Mouse (Mus musculus): ENCODE measurements around the gene Chst5.

Gene Chst5

DNA sequence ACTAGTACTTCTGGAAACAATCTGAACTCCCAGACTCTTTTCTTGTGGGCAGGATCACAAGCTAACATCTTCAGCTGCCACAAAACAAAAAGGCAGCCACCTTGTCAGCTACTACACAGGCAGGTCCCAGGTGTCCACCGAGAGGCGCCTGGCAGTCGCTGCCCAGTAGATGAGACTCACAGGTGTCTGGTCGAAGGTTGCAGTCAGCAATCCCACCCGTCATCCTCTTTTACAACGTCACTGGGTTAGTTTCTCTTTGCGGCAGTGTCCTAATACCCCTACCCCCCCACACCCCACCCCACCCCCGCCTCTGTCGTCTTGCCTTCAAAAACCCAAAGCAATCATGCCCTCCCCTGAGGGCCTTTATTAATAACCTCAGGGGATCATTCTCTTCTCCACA lies 34.5 kb downstream of the Chst5 start:
- 20% methylated on average over 9 of the region's 9 CpGs for WGBS

DNA sequence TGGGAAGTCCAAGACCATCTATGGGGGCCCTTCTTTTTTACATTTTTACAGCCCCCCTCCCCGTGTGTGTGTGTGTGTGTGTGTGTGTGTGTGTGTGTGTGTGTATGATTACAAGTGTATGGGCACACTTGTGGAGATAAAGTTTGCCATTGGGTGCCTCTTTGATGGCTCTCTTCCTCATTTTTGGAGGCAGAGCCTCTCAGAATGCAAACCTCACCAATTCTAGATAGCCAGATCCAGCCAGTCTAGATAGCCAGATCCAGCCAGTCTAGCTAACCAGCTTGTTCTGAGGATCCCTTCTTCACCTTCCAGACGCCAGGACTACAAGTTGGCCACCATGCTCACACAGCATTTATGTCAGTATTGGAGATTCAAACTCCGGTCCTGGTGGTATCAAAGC lies 39.0 kb downstream of the Chst5 start:
- 83% methylated on average over 3 of the region's 3 CpGs for WGBS

DNA sequence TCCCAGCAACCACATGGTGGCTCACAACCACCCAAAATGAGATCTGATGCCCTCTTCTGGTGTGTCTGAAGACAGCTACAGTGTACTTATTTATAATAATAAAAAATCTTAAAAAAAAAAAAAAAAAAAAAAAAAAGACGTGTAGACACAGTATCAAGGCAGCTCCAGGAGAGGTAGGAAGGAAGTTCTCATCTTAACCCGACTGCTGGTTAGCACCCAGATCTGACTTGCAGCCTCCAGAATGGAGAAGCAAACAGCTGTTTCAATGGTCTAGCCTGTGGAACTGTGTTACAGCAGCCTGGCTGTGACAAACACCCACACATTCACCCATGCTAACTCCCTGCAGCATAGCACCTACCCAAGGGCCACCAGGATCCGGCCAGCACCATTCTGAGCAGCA lies 39.9 kb downstream of the Chst5 start:
- WGBS: 68% methylated on average over 3 of the region's 3 CpGs

DNA sequence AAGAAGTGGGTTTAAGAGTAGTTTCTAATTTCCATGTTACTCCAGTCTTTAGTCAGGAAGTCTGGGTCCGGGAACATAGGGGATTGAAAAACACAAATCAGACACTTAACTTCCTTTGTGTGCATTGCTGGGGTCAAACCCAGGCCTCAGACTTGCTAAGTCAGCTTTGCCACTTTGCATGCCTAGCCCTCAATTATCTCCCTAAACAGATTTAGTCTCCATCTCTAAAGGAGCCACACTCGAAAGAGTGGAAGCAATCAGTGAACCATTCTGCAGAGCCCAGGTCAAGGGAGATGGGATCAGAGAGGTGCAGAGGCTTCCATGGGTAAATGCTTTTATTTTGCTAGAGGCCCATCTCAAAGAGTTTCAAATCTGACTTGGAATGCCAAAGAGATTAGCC lies 41.6 kb downstream of the Chst5 start:
- WGBS: 77% methylated on average over 2 of the region's 2 CpGs

DNA sequence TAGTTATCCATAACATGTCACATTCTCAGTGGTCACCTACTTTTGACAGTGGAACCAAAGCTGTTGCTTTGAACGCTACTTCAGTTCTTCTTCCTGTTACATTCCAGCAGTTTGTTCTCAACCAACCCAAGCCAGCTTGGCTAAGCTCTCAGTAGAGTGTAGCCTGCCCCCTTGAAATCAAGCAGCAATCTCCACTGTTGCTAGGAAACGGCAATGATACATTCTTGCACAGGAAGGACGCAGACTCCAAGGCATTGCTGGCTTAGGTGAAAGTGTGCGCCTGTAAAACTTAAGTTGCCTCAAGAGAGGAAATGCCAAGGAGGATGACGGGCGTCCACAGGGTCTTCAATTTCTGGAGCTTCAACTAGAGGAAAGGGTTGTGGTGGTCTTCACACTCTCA lies 44.4 kb downstream of the Chst5 start:
- WGBS: 73% methylated on average over 6 of the region's 6 CpGs

DNA sequence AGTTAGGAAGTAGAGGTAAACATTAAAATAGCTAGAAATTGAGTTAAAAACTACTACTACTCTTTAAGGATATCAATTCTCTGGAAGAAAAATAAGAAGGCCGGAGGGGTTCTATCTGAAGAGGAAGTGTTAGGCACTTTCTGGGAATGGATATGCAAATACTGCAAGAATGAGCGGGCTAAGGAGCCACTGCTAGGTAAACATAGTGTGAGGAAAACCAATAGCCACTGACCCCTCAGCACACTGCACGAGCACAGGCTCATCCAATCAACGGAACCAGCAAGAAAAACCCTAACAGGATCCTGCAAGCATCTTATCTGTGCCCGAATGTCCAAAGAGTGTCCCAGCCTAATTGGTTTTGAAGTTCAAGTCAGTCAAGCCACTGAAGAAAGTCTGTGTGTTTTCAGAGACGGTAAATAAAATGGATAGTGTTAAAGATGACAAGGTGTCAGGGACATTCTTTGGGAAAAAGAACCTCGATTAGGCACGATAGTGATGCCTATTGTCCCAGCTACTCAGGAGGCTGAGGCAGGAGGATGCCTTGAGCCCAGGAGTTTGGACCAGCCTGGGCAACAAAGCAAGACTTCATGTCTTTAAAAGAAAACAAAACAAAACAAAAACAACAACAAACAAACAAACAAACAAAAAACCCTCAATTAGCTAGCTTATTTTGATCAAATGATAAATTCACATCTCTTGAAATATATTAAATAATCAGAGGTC lies 45.0 kb downstream of the Chst5 start:
- 95% methylated on average over 8 of the region's 8 CpGs for WGBS

DNA sequence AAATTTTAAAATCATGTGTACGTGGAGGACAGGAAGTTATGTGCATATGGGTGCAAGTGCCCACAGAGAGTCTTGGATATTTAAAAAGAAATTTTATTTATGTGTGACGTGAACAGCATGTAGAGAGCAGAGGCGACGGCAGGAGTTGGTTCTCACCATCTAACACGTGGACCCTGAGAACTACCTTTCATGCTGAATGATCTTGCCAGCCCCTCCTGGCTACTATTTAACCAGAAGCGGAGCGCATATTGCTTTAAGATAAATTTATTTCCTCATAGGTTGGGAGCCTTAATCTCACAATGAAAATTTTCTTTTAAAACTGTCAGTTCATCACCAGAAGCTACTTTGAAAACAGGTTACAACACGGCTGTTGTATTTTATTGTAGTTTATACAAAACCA lies 45.6 kb downstream of the Chst5 start:
- WGBS: 92% methylated on average over 8 of the region's 8 CpGs

DNA sequence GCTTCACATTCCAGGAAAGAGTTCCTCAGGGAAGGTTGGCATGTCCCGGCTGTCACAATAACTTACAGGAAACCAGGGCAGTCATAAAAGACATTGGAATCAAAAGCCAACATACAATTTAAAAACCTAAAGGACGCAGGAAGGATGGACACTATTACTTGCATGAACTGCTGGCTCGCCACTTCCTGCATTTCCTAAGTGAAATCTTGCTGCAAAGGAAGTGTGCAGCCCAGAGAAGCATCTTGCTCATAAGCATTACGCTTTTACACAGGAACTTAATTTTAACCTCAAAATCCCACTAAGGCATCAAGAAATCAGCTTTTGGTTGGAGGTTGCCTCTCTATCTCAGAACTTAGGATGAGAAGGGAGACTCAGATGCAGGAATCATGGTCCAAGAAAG lies 47.0 kb downstream of the Chst5 start:
- 88% methylated on average over 4 of the region's 4 CpGs for WGBS

DNA sequence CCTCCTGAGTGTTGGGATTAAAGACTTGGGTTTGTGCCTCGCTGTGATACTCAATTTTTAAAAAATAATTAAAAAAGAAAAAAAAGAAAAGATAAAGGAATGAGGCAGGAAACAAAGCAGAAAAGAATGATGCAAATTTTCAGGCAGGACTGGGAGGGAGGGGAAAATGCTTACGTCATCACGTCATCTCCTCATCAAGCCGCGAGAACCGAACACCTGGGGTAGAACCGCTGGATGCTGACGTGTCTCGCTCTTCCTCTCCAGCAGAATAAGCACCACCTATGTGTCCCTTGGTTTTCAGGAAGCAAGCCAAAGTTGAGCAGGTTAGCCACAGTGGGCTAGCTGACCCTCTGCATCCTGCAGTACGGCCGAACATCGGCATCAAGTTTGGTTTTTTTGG lies 54.3 kb downstream of the Chst5 start:
- WGBS: 91% methylated on average over 12 of the region's 12 CpGs

DNA sequence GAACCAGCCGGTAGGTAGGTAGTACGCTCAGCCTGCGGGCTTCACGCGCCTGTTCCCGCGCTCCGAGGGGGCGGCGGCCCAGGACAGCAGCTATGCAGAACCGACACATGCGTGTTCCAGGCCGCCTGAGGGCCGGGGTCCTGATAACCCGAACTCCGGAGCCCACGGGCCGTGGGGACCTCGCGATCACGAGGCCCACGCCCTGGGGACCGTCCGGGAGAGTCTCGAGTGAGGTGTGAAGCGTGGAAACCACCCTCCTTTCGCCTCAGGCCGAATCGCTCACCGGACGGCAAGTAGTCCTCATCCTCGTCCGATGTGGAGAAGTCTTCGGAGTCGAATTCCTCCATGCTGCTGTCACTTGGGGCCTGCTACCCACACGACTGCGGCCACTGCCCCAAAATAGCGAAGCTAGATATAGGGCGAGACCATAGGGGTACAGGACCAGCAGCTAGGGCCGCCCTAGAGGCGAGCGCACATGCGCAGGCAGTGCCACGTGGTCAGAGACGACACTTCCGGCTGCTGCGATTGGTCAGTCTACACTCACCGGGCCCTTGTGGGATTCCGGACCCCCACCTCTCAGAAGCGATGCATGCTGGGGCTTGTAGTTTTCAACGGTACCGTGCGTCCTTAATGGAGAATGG lies 56.3 kb downstream of the Chst5 start, which contains the start of gene Cfdp1:
TSS of gene Cfdp1 (minus strand) at position 431 of the 641 bp plus-strand sequence.
- WGBS: under 1% methylated on average over 53 of the region's 53 CpGs

DNA sequence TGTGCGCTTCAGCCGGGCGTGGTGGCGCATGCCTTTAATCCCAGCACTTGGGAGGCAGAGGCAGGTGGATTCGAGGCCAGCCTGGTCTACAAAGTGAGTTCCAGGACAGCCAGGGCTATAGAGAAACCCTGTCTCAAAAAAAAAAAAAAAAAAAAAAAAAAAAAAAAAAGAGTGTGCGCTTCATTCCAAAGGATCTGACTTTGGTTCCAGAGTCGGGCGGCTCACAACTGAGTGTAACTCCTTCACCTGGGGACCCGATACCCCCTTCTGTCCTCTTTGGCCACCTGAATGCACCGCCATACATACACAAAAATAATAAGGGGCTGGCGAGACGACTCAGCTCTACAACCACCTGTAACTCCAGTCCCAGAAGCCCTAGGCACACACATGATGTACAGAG lies 57.0 kb downstream of the Chst5 start:
- 53% methylated on average over 12 of the region's 12 CpGs for WGBS

DNA sequence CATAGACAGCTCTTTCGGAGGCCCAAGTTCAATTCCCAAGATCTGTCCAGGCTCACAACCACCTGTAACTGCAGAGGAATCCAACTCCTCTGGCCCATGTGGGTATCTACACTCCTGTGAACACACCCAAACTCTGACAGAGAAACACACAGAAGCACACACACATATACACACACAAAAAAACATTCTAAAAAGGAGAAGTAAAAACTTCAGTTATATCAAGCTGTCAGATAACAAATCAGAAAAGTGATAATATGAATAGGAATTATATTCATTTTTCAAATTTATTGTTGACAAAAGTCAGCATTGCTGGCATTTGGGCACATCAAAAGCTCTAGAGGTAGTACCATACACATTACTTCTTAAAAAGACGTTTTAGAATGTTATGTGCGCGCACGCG lies 63.5 kb downstream of the Chst5 start:
- 95% methylated on average over 6 of the region's 6 CpGs for WGBS
